Mouse (Mus musculus) hindbrain, embryonic 14.5 days (tissue): ENCODE results near the gene Gm10065. TPM values are rescaled to one million over a fixed set of nuclear protein-coding genes. Genes with fewer than 3 reads are reported as not detected.
"Not testable (repeated sequence)": the region's sequence is repeated elsewhere in the genome, so short reads cannot be mapped to it uniquely, and the experiment has no call there.

Experiments used
- ATAC-seq: fragments of 200-750 bp; cut with Nextera tagmentation; 2 replicates; pipeline ENCODE4 v1.8.0; 2017; ENCODE audit warnings: moderate number of reproducible peaks, mild to moderate bottlenecking, moderate TSS enrichment, moderate library complexity; ENCODE audit not compliant: low FRiP score
- DNase-seq: peaks from one replicate; pipeline ENCODE4 v3.0.0-alpha.2; 2015; ENCODE audit warnings: low spot score
- H3K27ac ChIP-seq: fragments of 300-500 bp; sonication (generic); 2 replicates; pipeline ENCODE4 v1.5.1; 2014; ENCODE audit warnings: mild to moderate bottlenecking, moderate library complexity
- H3K27me3 ChIP-seq: fragments of 300-500 bp; sonication (generic); 2 replicates; pipeline ENCODE4 v1.6.1; 2014; ENCODE audit warnings: mild to moderate bottlenecking, low read length, mixed read lengths; ENCODE audit not compliant: control insufficient read depth, insufficient read depth
- H3K36me3 ChIP-seq: fragments of 300-500 bp; sonication (generic); replicated peaks from 2 replicates; pipeline ENCODE4 v1.6.1; 2014; ENCODE audit not compliant: control insufficient read depth, insufficient read depth
- H3K4me1 ChIP-seq: fragments of 300-500 bp; sonication (generic); replicated peaks from 2 replicates; pipeline ENCODE4 v1.6.1; 2014; ENCODE audit warnings: antibody characterized with exemption, low read length, mixed read lengths; ENCODE audit not compliant: control insufficient read depth, insufficient read depth
- H3K4me2 ChIP-seq: fragments of 300-500 bp; sonication (generic); replicated peaks from 2 replicates; pipeline ENCODE4 v1.6.1; 2014; ENCODE audit warnings: mild to moderate bottlenecking, moderate library complexity
- H3K4me3 ChIP-seq: fragments of 300-500 bp; sonication (generic); replicated peaks from 2 replicates; pipeline ENCODE4 v1.5.1; 2014; ENCODE audit warnings: mild to moderate bottlenecking, low read length
- H3K9ac ChIP-seq: fragments of 300-500 bp; sonication (generic); 2 replicates; pipeline ENCODE4 v1.6.1; 2014
- H3K9me3 ChIP-seq: fragments of 300-500 bp; sonication (generic); 2 replicates; pipeline ENCODE4 v1.6.1; 2016; ENCODE audit warnings: low read length; ENCODE audit not compliant: control insufficient read depth
- WGBS: fragments of 180-500 bp; shearing (Covaris S2); extraction: QIAGEN DNeasy Blood & Tissue Kit; methylation state at CpG from one replicate; pipeline ENCODE4 v1.1.7; 2014; 5-methylcytosine and 5-hydroxymethylcytosine counted together
- polyA plus RNA-seq: library from polyadenylated mRNA; unstranded; fragments of >200 nt; fragmentation: Nextera tagmentation; extraction: Ambion mirVana; gene quantifications from 2 replicates; pipeline ENCODE4 v1.2.1, GENCODE M21; 2014

Gm10065 gene
- polyA plus RNA-seq, 1 experiment from 2014 or later: not detected

- no peaks in the 10 kb centered on the region; the same call in 1 of the 2 replicates for H3K27me3 ChIP-seq
- H3K4me3 ChIP-seq: peak within 1 kb of the TSS; percentile 53
- no peaks in the 10 kb centered on the region for H3K9me3 ChIP-seq
- ATAC-seq (peak; percentile 99), DNase-seq (peak; percentile 89)
- 0 out of 2 replicates have a peak, but pooled peaks cover 5% of the 10 kb centered on the region for H3K4me1 ChIP-seq
- 1% methylated on average over 54 of the region's 54 CpGs for WGBS
- peak within 1 kb of the TSS; percentile 82 for H3K4me2 ChIP-seq
- H3K27ac ChIP-seq: peak within 1 kb of the TSS; percentile 68
- H3K9ac ChIP-seq: peak within 1 kb of the TSS; percentile 76
- H3K36me3 ChIP-seq: no peaks in the 10 kb centered on the region
These were observed 10.9 kb downstream of the Gm10065 start, which contains the start of gene Nkapl for GRCm38 (mm10) chr13:21468061-21469019. Nkapl (minus strand) TSS chr13:21468509.

DNA sequence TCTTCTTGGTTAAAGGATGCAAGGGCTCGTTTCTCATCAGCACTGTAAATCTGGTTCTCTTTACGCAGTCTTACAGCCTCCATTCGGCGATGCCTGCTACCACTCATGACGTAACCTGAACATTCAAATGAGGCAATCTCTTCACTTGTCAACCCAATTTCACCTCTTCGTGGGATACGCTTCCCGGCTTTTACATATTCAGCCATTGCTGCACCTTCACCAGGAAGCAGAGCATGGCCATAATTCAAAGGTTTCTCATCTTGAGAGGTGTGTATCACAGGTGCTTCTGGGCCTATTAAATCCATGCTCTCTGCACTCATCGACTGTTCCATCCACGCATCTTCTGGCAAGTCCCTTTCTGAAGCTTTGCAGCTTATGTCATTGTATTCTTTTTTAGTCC, 11.9 kb downstream of the Gm10065 start:
- H3K27me3 ChIP-seq: no peaks in the 10 kb centered on the region; the same call in 1 of the 2 replicates
- H3K36me3 ChIP-seq: no peaks in the 10 kb centered on the region
- no peak overlapping the region for H3K9ac ChIP-seq
- 88% methylated on average over 10 of the region's 10 CpGs for WGBS
- H3K9me3 ChIP-seq: no peaks in the 10 kb centered on the region
- ATAC-seq (no peak), DNase-seq (no peak)
- H3K4me2 ChIP-seq: 0 out of 2 replicates have a peak overlapping the region, but pooled peaks have one; percentile 82
- no peak overlapping the region for H3K27ac ChIP-seq
- H3K4me3 ChIP-seq: peak overlapping the region; percentile 53; the same call in 1 of the 2 replicates
- H3K4me1 ChIP-seq: 0 out of 2 replicates have a peak, but pooled peaks cover 5% of the 10 kb centered on the region

GRCm38 (mm10) chr13:21462516-21462915, 16.7 kb downstream of the Gm10065 start:
- not testable (repeated sequence) for H3K9me3 ChIP-seq, H3K36me3 ChIP-seq, ATAC-seq, DNase-seq, H3K9ac ChIP-seq, H3K4me3 ChIP-seq, H3K4me1 ChIP-seq, H3K27me3 ChIP-seq, H3K4me2 ChIP-seq, H3K27ac ChIP-seq
- WGBS: 55% methylated on average over 9 of the region's 9 CpGs

- Histone ChIP-seq H3K4me2 (no peak overlapping the region), H3K27me3 (no peaks in the 10 kb centered on the region), H3K36me3 (0 out of 2 replicates have a peak, but pooled peaks cover 3% of the 10 kb centered on the region), H3K9ac (no peak overlapping the region), H3K27ac (no peak overlapping the region), H3K4me3 (no peak overlapping the region), H3K9me3 (no peaks in the 10 kb centered on the region), H3K4me1 (peaks cover 9% of the 10 kb centered on the region)
- 10% methylated on average over 4 of the region's 4 CpGs for WGBS
- DNase-seq (no peak), ATAC-seq (no peak)
These were observed 22.9 kb downstream of the Gm10065 start for GRCm38 (mm10) chr13:21456347-21456746.

DNA sequence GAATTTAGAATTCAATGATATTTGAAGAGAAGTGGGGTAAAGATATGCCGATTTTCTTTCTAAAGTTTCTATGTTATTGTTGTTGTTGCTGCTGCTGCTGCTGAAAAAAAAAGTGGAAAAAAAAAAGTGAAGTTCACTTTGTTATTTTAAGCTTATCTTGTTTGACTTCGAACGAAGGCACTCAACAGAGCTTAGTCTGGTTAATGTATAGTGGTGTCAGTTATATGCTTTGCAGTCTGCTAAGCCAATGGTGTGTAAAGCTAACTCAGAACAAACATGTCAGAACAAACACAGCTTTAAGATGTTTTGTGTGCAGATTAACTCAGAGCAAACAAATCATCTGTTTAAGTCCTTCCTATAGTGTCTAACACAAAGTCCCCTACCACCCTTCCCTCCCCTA, 25.1 kb downstream of the Gm10065 start:
- Histone ChIP-seq H3K27ac (no peak overlapping the region), H3K36me3 (peaks cover 8% of the 10 kb centered on the region; the same call in 1 of the 2 replicates), H3K4me2 (0 out of 2 replicates have a peak overlapping the region, but pooled peaks have one; percentile 68), H3K4me1 (peaks cover 9% of the 10 kb centered on the region), H3K9ac (no peak overlapping the region), H3K27me3 (no peaks in the 10 kb centered on the region), H3K4me3 (peak overlapping the region; percentile 50; the same call in 1 of the 2 replicates), H3K9me3 (no peaks in the 10 kb centered on the region)
- ATAC-seq: no peak
- no peak for DNase-seq
- WGBS: 92% methylated on average over 3 of the region's 3 CpGs

DNA sequence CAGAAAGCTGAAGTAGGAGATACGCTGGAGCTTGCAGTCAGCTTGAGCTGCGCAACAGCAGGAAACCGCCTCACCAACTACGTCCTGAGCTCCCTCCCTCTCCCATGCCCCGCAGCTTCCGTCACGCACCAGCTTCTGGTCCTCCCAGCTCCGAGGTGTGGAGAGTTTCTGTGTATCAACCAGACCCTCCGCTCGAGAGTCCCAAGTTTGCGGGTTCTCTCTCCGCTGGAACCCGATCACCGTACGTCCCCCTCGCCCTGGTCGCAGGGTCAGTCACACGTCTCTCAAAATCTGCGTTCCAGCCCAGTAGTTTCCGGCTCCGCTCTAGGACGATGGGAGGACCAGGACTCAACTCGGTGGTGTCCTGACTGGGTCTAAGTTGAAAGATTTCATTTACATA, 25.8 kb downstream of the Gm10065 start, which contains the start of gene Zscan26:
TSS of gene Zscan26 (minus strand) at position 282 of the 400 bp plus-strand sequence.
- Histone ChIP-seq H3K27ac (peak within 1 kb of the TSS; percentile 51), H3K9me3 (no peaks in the 10 kb centered on the region), H3K4me2 (peak within 1 kb of the TSS; percentile 68), H3K4me1 (peaks cover 9% of the 10 kb centered on the region), H3K9ac (peak within 1 kb of the TSS; percentile 69), H3K27me3 (no peaks in the 10 kb centered on the region), H3K36me3 (peaks cover 15% of the 10 kb centered on the region), H3K4me3 (peak within 1 kb of the TSS; percentile 50)
- ATAC-seq (peak; percentile 96), DNase-seq (peak; percentile 83)
- under 1% methylated on average over 23 of the region's 23 CpGs for WGBS

DNA sequence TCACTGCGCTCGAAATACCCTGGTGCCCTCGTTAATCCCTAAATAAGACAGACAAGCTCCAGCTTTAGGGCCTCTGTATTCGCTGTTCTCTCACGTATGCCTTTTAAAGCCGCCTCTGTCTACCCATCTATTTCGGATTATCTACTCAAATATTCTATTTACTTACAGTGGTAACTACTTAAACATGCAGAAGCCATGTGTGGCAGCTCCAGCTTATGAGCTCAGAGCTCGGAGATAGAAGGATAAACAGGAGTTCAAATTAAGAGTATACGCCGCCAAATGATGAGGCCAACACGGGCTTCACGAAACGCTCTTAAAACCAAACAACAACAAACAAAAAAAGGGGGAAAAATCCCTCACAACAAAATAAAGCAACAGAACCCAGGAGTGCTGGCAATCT, 26.2 kb downstream of the Gm10065 start:
- peak overlapping the region; percentile 69 for H3K9ac ChIP-seq
- peak overlapping the region; percentile 68 for H3K4me2 ChIP-seq
- ATAC-seq: 0 out of 2 replicates have a peak, but pooled peaks have one; percentile 16
- WGBS: 4% methylated on average over 13 of the region's 13 CpGs
- H3K36me3 ChIP-seq: peaks cover 19% of the 10 kb centered on the region
- H3K27me3 ChIP-seq: no peaks in the 10 kb centered on the region
- peak overlapping the region; percentile 51 for H3K27ac ChIP-seq
- H3K9me3 ChIP-seq: no peaks in the 10 kb centered on the region
- DNase-seq: no peak
- H3K4me3 ChIP-seq: peak overlapping the region; percentile 50
- H3K4me1 ChIP-seq: peaks cover 9% of the 10 kb centered on the region

- no peaks in the 10 kb centered on the region for H3K9me3 ChIP-seq
- 87% methylated on average over 16 of the region's 16 CpGs for WGBS
- H3K36me3 ChIP-seq: peaks cover 66% of the 10 kb centered on the region
- H3K27ac ChIP-seq: no peak overlapping the region
- H3K4me1 ChIP-seq: peaks cover 9% of the 10 kb centered on the region
- H3K4me3 ChIP-seq: no peak overlapping the region
- no peaks in the 10 kb centered on the region for H3K27me3 ChIP-seq
- no peak overlapping the region for H3K4me2 ChIP-seq
- no peak overlapping the region for H3K9ac ChIP-seq
- no peak for DNase-seq
- ATAC-seq: no peak
These were observed 31.2 kb downstream of the Gm10065 start for GRCm38 (mm10) chr13:21447856-21448614.

GRCm38 (mm10) chr13:21446796-21447195, 32.4 kb downstream of the Gm10065 start:
- 88% methylated on average over 9 of the region's 9 CpGs for WGBS
- no peaks in the 10 kb centered on the region for H3K4me1 ChIP-seq
- no peaks in the 10 kb centered on the region for H3K27me3 ChIP-seq
- peaks cover 72% of the 10 kb centered on the region for H3K36me3 ChIP-seq
- no peak overlapping the region for H3K4me3 ChIP-seq
- H3K27ac ChIP-seq: no peak overlapping the region
- no peaks in the 10 kb centered on the region for H3K9me3 ChIP-seq
- DNase-seq (no peak), ATAC-seq (no peak)
- no peak overlapping the region for H3K4me2 ChIP-seq
- H3K9ac ChIP-seq: no peak overlapping the region
